Mouse (Mus musculus) myocyte (in vitro differentiated cells): ENCODE data around the gene Myo7a. TPM values are rescaled to one million over a fixed set of nuclear protein-coding genes. Genes with fewer than 3 reads are reported as not detected.

Experiments used
- H3K27me3 ChIP-seq: one replicate; pipeline ENCODE4 v1.6.1; 2011; ENCODE audit not compliant: control insufficient read depth, insufficient read depth, insufficient read length
- H3K36me3 ChIP-seq: one replicate; pipeline ENCODE4 v1.6.1; 2011; ENCODE audit not compliant: control insufficient read depth, insufficient read depth
- H3K4me2 ChIP-seq: one replicate; pipeline ENCODE4 v1.6.1; 2011; ENCODE audit warnings: low read depth, control low read depth
- H3K4me3 ChIP-seq: one replicate; pipeline ENCODE4 v1.5.1; 2011; ENCODE audit warnings: mild to moderate bottlenecking, control low read depth, moderate library complexity
- H3K79me2 ChIP-seq: one replicate; pipeline ENCODE4 v1.6.1; 2011; ENCODE audit not compliant: control insufficient read depth, insufficient read depth
- H3ac ChIP-seq: one replicate; pipeline ENCODE4 v1.6.1; 2011; ENCODE audit not compliant: control insufficient read depth, insufficient read length
- CEBPB ChIP-seq: IDR thresholded peaks from 2 replicates; pipeline ENCODE4 v1.6.1; 2011; ENCODE audit warnings: mild to moderate bottlenecking, moderate library complexity; ENCODE audit not compliant: poor library complexity, insufficient read depth, severe bottlenecking
- E2F4 ChIP-seq: IDR thresholded peaks from one replicate; pipeline ENCODE4 v1.6.1; 2011; ENCODE audit warnings: mild to moderate bottlenecking, control low read depth, moderate library complexity; ENCODE audit not compliant: insufficient read depth
- MAX ChIP-seq: IDR thresholded peaks from one replicate; pipeline ENCODE4 v1.6.1; 2011; ENCODE audit warnings: low read depth, mild to moderate bottlenecking, control low read depth
- MYOD1 ChIP-seq, 3 experiments: IDR thresholded peaks; one replicate each; pipeline ENCODE4 v1.6.1; 2011; ENCODE audit warnings: control low read depth in 2 of 3, low read depth in 2 of 3, mild to moderate bottlenecking in 2 of 3, moderate library complexity in 1 of 3; ENCODE audit not compliant: insufficient read length in 2 of 3, control insufficient read depth in 1 of 3
- MYOG ChIP-seq, 3 experiments: IDR thresholded peaks; one replicate each; pipeline ENCODE4 v1.6.1; 2011; ENCODE audit warnings: control low read depth in 2 of 3, low read depth in 2 of 3, mild to moderate bottlenecking in 2 of 3; ENCODE audit not compliant: insufficient read length in 2 of 3, control insufficient read depth in 1 of 3, insufficient read depth in 1 of 3
- POLR2A ChIP-seq: IDR thresholded peaks from one replicate; pipeline ENCODE4 v1.6.1; 2011; ENCODE audit warnings: low read depth, mild to moderate bottlenecking, control low read depth, moderate library complexity; ENCODE audit not compliant: insufficient read length
- POLR2AphosphoS2 ChIP-seq: IDR thresholded peaks from one replicate; pipeline ENCODE4 v1.6.1; 2011; ENCODE audit warnings: low read depth, control low read depth; ENCODE audit not compliant: insufficient read length
- REST ChIP-seq: IDR thresholded peaks from one replicate; pipeline ENCODE4 v1.6.1; 2011; ENCODE audit warnings: mild to moderate bottlenecking, control low read depth, moderate library complexity; ENCODE audit not compliant: insufficient read depth, insufficient read length
- SRF ChIP-seq: IDR thresholded peaks from one replicate; pipeline ENCODE4 v1.6.1; 2011; ENCODE audit warnings: low read depth; ENCODE audit not compliant: control insufficient read depth, insufficient read length
- TCF12 ChIP-seq: IDR thresholded peaks from one replicate; pipeline ENCODE4 v1.6.1; 2011; ENCODE audit warnings: mild to moderate bottlenecking, control low read depth; ENCODE audit not compliant: poor library complexity, insufficient read depth, severe bottlenecking
- TCF3 ChIP-seq: IDR thresholded peaks from one replicate; pipeline ENCODE4 v1.6.1; 2011; ENCODE audit warnings: low read depth, control low read depth; ENCODE audit not compliant: insufficient read length
- USF1 ChIP-seq: IDR thresholded peaks from one replicate; pipeline ENCODE4 v1.6.1; 2011; ENCODE audit warnings: low read depth, mild to moderate bottlenecking, control low read depth, moderate library complexity
- polyA plus RNA-seq: library from polyadenylated mRNA; unstranded; fragments of >200 nt; fragmentation: generic; extraction: Trizol; gene quantifications from one replicate; pipeline ENCODE4 v1.2.1, GENCODE M21; 2012; ENCODE audit warnings: missing spikeins

Myo7a gene
- polyA plus RNA-seq, 1 experiment: 0.29 TPM

DNA sequence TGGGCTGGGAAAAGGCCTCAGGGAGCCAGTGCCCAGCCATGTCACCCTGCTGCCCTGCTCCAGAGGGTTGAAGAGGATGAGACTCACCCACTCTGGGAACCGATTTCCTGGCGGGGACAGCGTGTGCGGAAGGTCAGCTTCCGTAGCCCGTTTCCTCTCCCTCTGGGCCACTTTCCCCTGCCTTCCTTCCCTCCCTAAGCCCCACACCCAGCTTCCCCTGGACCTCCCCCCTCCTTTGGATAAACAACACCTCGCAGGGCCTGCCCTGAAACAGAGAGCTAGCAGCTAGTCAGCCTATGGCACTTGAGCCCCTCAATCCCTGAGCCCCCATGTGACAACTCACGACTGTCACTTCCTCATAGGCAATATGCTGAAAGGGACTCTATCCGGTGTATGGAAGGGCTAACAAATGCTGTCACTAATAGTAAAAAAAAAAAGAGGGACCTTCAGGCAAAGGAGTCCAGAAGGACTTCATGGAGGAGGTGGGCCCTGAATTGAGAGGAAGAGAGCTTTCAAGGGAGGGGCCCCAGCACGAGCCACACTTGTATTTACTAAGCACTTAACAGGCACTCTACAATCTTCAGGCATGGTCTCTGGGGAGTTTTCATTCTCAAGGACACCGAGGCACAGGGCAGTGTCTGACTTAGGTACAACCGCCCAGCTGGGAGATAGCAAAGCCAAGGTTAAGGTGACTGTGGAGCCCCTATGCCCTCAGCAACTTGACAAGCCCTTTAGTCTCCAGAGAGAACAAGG is 34.6 kb downstream of the Myo7a start:
- Histone ChIP-seq H3K27me3 (peaks cover 62% of the 10 kb centered on the region), H3K79me2 (no peaks in the 10 kb centered on the region), H3K4me2 (no peak overlapping the region), H3K36me3 (no peaks in the 10 kb centered on the region), H3K4me3 (no peak overlapping the region), H3ac (no peak overlapping the region)
- TF ChIP-seq SRF: no peak
- TF ChIP-seq MYOG (IDR thresholded peaks at IDR 0.05; ENCODE audit: control insufficient read depth in 1 of 3, insufficient read depth in 1 of 3, insufficient read length in 2 of 3, low read depth in 2 of 3): no peak
- TF ChIP-seq USF1: no peak
- no peak for TF ChIP-seq MYOD1 (IDR thresholded peaks at IDR 0.05; ENCODE audit: control insufficient read depth in 1 of 3, insufficient read length in 2 of 3, low read depth in 2 of 3)

GRCm38 (mm10) chr7:98082376-98082775 is 36.9 kb downstream of the Myo7a start:
- Histone ChIP-seq H3ac (no peak overlapping the region), H3K27me3 (peaks cover 55% of the 10 kb centered on the region), H3K36me3 (no peaks in the 10 kb centered on the region), H3K4me3 (no peak overlapping the region), H3K4me2 (no peak overlapping the region), H3K79me2 (no peaks in the 10 kb centered on the region)
- no peak for TF ChIP-seq TCF3
- no peak for TF ChIP-seq CEBPB
- no peak for TF ChIP-seq E2F4
- TF ChIP-seq POLR2A: no peak
- no peak for TF ChIP-seq POLR2AphosphoS2
- no peak for TF ChIP-seq MYOG (IDR thresholded peaks at IDR 0.05; ENCODE audit: control insufficient read depth in 1 of 3, insufficient read depth in 1 of 3, insufficient read length in 2 of 3, low read depth in 2 of 3)

- Histone ChIP-seq H3K4me3 (no peak overlapping the region), H3K4me2 (no peak overlapping the region), H3ac (no peak overlapping the region), H3K36me3 (no peaks in the 10 kb centered on the region), H3K27me3 (peaks cover 40% of the 10 kb centered on the region), H3K79me2 (no peaks in the 10 kb centered on the region)
- TF ChIP-seq E2F4 (no peak), POLR2AphosphoS2 (no peak), TCF3 (no peak), MYOG (IDR thresholded peaks at IDR 0.05; ENCODE audit: control insufficient read depth in 1 of 3, insufficient read depth in 1 of 3, insufficient read length in 2 of 3, low read depth in 2 of 3) (no peak), TCF12 (no peak), MAX (no peak), POLR2A (no peak), MYOD1 (IDR thresholded peaks at IDR 0.05; ENCODE audit: control insufficient read depth in 1 of 3, insufficient read length in 2 of 3, low read depth in 2 of 3) (no peak), CEBPB (no peak), SRF (no peak), REST (no peak)
Observed at GRCm38 (mm10) chr7:98077453-98077852, 41.9 kb downstream of the Myo7a start.

- Histone ChIP-seq H3K4me3 (no peak overlapping the region), H3K36me3 (no peaks in the 10 kb centered on the region), H3K27me3 (peaks cover 30% of the 10 kb centered on the region), H3K4me2 (no peak overlapping the region), H3ac (no peak overlapping the region), H3K79me2 (no peaks in the 10 kb centered on the region)
- TF ChIP-seq TCF12 (no peak), MAX (no peak), POLR2AphosphoS2 (no peak), MYOG (IDR thresholded peaks at IDR 0.05; ENCODE audit: control insufficient read depth in 1 of 3, insufficient read depth in 1 of 3, insufficient read length in 2 of 3, low read depth in 2 of 3) (no peak), TCF3 (no peak), SRF (no peak), USF1 (no peak), REST (no peak), CEBPB (no peak), POLR2A (no peak), E2F4 (no peak)
Observed at GRCm38 (mm10) chr7:98071620-98072019, 47.7 kb downstream of the Myo7a start.

DNA sequence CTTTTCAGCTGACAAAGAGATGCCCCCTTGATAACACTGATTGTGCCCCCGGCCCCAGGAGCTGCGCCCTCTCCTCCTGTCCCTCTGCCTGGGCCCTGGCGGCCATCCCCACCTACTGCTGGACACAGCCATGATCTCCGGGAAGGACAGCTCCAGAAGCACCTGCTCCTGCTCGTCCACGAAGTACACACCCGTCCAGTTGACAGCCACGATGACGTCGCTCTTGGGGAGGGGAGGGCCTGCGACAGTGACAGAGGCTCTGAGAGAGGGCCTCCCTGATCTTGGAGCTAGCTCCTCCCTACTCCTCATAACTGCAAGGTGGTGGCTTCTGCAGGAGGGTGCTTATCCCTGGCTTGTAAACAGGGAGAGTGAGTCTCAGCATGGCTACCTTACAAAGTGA is 53.1 kb downstream of the Myo7a start:
- H3K4me3 ChIP-seq: no peak overlapping the region
- TF ChIP-seq MYOD1 (IDR thresholded peaks at IDR 0.05; ENCODE audit: control insufficient read depth in 1 of 3, insufficient read length in 2 of 3, low read depth in 2 of 3) (peak; percentile 70 to 96 (median 90)), TCF3 (no peak), E2F4 (no peak), MYOG (IDR thresholded peaks at IDR 0.05; ENCODE audit: control insufficient read depth in 1 of 3, insufficient read depth in 1 of 3, insufficient read length in 2 of 3, low read depth in 2 of 3) (no peak), SRF (no peak), MAX (no peak), TCF12 (peak; percentile 8), POLR2AphosphoS2 (no peak), CEBPB (no peak), USF1 (no peak), POLR2A (no peak)
- H3K36me3 ChIP-seq: no peaks in the 10 kb centered on the region
- no peak overlapping the region for H3ac ChIP-seq
- no peaks in the 10 kb centered on the region for H3K79me2 ChIP-seq
- no peak overlapping the region for H3K4me2 ChIP-seq
- peaks cover 39% of the 10 kb centered on the region for H3K27me3 ChIP-seq
